Mouse (Mus musculus): Measurements from ENCODE around the gene Il16.
"Not testable (repeated sequence)": the region's sequence is repeated elsewhere in the genome, so short reads cannot be mapped to it uniquely, and the experiment has no call there.

The Il16 gene

DNA sequence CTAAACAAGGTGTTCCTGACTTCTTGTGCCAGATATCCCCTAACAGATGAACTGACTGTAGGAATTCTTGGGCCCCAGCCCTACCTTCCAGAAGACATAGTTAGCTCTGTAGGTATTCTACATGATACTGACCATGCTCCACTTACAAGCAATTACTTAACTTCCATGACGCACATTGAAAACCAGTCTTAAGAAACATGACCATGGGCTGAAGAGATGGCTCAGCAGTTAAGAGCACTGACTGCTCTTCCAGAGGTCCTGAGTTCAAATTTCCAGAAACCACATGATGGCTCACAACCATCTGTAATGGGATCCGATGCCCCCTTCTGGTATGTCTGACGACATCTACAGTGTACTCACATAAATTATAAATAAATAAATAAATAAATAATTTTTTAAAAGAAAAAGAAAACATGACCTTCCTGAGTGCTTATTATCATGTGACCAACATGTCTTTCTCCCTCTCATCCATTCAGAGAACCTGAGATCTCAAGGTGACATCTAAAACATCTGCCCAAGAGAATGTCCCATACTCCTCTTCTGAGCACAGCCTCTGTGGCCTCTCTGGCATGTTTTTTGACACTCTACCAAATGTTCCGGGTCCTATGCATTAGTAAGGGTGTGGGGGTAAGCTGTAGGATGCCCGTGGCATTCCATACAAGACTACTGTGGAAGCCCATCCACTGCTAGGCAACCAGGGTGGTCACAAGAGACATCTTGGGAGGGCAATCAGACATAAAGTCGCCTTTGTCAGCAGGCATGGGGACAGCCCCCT, 9.0 kb downstream of the Il16 start:
- no peak for DNase-seq (ENCODE audit: low spot score in 2 of 2)

DNA sequence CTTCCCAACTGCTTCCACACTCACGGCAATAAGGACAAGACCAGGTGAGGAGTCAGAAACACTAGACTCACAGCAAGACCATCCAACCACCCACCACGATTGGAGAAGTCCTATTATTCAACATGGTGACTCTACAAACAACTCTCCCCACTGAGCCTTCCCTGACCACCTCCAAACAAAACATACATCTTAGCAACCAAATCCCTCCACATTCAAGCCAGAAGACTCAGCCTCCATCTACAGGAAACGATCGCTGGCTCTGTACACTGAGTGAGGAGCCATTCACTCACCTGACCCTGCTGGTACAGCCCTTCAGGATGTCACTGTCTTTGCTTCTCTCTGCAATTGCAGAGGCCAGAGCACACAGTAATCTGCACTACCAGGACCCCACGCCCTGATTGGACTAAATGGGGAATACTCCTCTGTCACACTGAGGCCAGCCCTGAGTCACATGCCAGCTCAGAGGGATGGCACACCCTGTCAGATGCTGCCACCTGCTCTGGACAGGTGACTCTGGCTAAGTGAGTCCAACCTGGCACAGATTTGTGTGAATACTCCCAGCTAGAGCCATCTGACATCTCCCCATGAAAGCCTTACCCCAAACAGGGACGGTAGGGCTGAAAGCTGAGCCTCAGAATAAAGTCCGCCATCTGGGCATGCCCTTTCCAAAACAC, 10.3 kb downstream of the Il16 start:
- no peak for DNase-seq (ENCODE audit: low spot score in 2 of 2)

DNA sequence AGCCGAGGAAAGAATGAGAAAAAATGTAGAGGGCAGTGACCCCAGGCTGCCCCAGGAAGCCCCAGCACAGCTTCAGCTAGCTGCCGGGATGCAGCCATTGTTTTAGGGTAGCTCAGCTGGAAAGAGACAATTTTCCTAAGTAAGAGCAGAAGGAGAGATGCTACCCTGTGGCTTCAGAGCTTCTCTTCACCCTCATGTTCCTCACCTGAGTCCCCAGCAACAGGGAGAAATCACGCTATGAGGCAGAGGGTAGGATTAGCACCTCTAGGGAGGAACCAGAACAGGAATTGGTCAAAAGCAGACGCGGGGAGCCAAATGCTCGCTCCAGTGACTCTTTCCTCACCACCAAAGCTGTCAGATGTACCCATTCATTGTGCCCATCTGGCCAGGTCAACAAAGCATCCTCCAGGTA, 10.8 kb downstream of the Il16 start:
- no peak for DNase-seq (ENCODE audit: low spot score in 2 of 2)

DNA sequence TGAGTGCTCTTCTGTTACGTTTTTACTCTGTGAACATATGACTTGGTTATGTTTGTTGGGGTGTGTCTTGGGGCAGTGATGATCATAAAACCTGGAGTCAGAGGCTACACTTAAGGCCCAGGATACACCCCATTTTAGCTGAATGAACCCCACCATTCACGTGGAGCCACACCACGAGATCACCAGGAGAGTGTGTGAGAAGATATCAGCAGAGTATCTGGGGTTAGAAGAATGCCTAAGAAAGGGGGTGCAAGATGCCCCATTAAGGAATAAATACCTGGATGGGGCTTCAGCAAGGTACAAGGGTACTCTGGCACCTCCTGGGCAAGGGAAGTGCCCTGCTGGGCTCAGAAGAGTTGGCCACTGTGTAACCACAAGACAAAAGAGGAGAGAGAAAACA, 11.3 kb downstream of the Il16 start:
- no peak for DNase-seq (ENCODE audit: low spot score in 2 of 2)

DNA sequence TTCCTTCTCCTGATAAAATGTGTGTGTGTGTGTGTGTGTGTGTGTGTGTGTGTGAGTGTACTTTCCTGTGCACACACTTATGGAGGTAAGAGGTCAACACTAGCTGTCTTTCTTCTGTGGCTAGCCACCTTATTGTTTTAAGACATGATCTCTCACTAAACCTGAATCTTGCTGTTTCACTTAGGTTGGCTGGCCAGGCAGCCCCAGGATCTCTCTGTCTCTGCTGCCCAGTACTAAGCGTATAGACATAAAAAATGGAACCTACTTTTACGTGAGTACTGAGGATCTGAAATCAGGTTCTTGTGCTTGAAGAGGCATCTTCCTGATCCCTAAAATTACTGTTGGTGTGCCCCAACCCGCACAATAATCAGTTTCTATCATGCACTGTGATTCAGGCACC, 12.7 kb downstream of the Il16 start:
- no peak for DNase-seq (ENCODE audit: low spot score in 2 of 2)

DNA sequence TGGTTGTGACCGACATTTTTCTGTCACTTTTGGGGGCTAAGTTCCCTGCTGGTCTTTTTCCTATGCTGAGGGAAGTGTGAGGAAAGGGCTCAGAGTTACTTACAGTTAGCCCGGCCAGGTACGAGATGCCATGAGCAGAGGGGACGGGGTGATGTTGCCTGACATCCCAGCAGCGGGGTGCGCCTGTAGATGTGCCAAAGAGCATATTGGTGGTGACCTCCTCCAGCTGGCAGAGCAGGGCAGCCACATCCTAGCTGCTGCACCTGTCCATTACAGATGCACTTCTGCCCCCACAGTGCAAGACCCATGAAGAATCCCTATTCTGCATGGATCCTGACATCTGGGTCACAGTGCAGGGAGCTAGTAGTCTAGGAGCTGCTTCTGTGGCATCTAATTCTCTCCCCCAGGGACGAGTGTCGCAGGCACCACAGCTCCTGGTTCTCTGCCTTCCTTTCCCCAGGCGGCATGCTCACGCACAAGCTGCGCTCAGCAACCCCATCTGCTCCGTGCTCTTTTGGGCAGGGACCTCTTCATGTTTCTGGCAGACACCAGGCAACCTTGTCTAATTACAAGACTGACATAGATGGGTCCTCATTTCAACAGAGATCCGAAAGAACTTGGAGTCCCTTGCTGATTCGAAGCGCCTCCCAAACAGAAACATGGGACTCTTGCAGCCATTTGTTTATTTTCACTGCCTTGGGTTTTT, 13.4 kb downstream of the Il16 start:
- no peak for DNase-seq (ENCODE audit: low spot score in 2 of 2)

DNA sequence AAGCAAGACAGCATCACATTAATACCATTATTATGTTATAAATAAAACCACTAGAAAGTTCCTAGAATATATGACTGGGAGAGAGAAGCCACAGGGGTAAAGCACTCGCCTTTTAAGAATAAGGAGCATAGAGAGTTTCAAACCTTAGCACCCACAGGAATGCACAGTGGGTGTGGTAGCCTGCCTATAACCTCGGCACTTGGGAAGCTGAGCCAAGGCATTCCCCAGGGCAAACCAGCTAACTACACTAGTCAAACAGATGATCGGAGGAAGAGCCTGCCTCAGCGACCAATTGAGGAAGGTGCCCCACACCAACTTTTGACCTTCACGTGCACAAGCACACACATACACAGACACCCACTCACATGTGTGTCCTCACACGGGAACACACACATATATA, 14.2 kb downstream of the Il16 start:
- no peak for DNase-seq (ENCODE audit: low spot score in 2 of 2)

DNA sequence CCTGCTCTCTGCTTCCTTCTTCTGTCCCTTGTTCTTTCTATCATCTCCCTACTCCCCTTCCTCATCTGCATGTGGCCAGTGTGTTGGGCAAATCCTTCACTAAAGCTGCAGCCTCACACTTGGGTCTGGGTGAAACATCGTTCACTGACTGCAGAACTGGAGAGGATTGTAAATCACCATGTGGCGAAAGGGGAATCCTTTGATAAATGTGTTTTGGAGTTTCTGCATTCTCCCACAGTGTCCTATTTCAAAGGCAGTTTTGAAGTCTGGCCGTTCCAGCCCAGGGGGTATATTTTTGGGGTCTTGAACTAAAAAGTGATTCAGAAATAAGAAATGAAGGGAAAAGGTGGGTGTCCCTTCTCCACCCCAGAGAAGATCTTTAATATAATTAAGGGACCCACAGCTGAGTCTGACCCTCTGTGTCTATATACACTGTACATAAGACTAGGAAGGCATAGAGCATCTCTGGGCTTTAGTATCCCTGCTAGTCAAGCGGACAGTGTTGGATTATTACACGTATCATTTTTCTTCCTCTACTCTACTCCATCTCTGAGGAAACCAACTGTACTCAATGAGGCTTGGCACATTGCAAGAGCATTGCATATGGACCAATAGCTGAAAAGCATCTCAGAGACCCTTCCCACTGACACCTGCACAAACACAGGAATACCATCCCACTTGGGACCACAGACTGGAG, 18.4 kb downstream of the Il16 start:
- no peak for DNase-seq (ENCODE audit: low spot score in 2 of 2)

DNA sequence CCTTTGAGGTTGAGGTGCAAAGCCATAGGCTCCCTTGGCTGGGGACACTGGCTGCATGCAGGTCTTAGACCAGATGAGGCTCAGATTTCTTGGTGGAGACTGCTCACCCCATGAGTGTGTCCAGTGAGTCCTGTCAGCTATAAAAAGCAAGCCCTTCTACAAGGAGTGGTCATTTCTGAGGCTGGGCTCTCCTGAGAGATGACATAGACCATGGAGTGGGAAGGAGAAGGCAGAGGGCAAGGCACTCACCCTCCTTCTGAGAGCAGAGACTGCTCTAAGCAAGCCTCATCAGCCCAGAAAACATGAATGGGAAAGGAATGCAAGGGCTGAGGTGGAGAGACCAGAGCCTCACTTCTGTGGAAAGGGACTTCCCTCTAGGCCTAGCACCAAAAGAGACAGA, 19.7 kb downstream of the Il16 start:
- DNase-seq (ENCODE audit: low spot score in 2 of 2), result no peak

DNA sequence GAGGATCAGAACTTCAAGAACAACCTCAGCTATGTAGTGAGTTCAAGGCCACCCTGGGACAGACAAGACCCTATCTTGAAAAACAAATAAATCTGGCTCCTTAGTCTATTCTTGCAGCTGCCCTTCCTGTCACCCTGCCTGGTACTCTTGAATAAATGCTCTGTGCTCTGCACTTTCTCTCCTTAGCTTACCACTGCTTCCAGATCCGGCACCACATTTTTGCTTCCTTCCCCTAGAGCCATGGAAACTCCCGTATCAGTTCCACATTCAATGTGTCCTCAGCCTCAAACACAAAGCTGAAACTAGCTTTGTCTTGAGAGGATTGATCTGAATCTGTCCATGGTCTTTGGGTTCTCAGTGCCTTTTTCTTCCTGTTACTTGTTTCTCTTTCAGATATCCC, 21.0 kb downstream of the Il16 start:
- no peak for DNase-seq (ENCODE audit: low spot score in 2 of 2)

DNA sequence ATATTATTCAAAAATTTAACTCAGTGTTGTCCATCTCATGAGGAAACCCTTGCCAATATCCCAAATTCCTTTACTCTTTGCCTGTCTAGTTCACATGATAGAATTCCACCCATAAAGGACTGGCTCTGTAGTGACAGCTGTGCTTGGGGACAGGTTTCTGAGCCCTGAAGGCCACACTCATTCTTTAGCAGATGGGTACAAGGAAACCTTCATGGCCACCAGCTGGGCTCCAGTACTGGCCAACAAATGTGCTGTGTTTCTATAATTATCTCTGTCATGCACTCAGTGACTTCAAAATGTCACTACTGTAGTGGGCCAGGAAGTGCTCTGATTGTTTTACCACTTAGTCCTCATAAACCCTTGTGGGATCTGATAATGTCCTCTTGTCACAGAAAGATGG, 21.6 kb downstream of the Il16 start:
- no peak for DNase-seq (ENCODE audit: low spot score in 2 of 2)

DNA sequence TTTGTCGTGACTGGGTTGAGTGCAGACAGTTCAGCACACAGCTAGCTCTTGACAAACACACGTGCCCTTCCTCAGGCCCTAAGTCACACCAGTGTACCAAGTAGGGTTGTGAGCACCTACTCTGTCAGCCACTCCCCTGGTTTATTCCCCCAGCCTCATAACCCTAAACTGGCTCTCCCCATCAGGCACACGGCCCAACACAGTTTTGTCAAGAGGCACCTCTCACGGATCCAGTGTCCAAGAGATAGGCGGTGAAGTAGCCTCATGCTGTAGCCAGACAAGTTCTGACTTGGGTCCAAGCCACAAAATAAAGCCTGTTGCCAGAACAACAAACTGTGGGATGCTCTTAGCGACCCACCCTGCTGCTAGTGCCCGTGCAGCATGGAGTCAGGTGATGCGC, 22.3 kb downstream of the Il16 start:
- no peak for DNase-seq (ENCODE audit: low spot score in 2 of 2)

DNA sequence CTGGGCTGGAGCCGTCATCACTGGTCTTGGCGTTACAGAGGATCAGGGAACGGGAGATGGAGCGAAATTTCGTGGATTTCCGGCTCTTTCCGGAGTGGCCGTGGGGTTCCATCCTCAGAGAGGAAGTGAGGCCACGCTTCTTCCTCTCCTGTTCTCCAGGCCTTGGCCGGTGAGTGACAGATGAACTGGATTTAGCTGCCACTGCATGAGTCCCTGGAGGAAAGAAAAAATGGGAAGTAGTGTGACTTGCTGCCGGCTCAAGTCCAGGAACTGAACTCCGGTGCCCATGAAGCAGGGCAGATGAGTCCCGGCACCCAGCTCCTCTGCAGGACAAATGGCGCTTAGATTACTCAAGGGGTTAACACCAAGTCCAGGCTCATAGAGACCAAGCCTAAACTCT, 23.0 kb downstream of the Il16 start:
- no peak for DNase-seq (ENCODE audit: low spot score in 2 of 2)

DNA sequence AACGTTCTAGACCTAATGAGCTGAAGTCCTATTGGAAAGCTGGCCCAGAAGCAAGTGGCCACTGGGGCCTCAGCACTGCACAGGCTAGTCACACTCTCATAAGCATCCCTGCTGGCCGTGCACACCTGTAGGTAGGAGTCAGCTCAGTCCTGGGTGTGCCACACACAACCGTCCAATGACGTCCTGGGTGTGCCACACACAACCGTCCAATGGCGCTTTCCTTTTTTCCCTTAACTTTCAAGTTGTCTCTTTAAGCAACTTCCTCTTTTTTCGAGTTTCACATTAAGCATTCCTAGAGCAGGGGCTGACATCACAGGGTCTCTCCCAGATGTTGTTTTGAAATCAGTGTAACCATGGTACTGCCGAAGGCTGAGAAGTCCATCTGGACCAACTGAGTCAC, 25.3 kb downstream of the Il16 start:
- DNase-seq (ENCODE audit: low spot score in 2 of 2), result no peak

DNA sequence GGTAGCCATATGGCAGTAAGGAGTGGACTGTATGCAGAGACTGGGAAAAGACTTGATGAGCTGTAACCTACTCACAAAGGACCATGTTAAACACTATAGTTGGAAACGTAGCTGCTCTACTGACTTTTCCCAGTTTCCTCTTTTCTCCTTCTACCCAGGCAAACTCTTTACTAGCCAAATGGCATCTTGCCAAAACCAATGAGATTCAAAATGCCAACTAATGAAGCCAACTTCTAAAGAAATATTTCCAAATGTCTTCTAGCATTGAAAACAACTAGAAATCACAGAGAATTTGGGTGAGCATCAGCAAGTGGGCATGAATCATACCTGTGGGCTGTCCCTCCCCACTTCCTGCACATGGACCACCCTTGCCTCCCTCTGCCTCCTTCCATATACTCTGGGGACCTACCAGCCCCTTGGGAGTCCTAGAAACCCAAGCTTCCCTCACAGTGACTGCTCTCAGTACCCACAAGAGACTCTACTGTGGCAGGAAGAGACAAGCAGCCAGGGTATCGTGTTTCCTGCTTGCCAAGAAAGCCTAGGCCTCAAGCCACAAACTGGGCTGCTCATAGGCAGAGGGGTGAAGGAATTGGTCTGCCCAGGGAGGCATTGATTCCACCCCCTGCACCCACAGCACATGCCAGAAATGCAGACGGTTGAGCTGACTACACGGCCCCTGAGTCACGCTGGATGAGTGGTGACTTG, 28.4 kb downstream of the Il16 start:
- DNase-seq (ENCODE audit: low spot score in 2 of 2), result no peak

DNA sequence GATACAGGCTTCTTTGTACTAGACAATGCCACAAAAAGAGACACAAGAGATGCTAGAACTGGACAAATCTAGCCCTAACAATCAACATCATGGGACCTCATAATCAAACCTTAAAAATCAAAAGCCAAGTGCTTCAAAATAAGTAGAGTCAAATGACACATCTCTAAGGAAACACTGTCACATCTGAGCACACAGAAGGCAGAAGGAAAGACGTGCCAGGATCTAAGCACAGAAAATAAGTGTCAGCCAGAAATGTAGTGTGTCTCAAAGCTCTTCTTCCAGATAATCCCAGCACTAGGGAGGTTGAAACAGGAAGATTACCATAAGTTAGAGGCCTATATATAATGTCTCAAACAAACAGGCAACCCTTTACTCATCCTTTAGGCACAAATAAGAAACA, 31.9 kb downstream of the Il16 start:
- DNase-seq (ENCODE audit: low spot score in 2 of 2), result no peak

DNA sequence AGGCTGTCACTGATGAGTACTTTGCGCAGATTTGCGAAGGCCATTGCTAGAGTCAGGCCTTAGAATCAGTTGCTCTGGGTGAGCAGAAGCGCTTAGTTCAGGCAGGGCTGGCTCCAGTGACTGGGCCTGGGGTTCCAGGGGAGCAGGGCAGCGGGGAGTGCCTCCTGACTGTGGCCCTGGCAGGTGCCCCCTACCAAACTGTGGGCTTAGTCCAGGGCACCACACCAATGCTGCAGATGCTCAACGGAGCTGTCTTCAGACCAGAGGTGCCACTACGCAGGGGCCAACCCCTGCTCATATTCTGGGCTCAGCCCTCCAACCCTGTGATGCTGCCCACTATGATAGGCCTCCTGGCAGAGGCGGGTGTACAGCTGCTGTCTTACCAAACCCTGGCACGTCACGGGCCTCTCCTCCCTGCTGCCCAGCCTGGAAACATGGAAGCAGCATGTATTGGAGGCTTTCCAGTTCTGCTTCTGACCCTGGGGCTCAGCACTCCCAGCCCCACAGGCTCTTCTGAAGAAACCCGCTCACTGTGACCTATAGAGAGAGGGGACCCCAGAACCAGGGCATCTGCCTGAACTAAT, 33.8 kb downstream of the Il16 start:
- not testable (repeated sequence) for DNase-seq (ENCODE audit: low spot score in 2 of 2)

DNA sequence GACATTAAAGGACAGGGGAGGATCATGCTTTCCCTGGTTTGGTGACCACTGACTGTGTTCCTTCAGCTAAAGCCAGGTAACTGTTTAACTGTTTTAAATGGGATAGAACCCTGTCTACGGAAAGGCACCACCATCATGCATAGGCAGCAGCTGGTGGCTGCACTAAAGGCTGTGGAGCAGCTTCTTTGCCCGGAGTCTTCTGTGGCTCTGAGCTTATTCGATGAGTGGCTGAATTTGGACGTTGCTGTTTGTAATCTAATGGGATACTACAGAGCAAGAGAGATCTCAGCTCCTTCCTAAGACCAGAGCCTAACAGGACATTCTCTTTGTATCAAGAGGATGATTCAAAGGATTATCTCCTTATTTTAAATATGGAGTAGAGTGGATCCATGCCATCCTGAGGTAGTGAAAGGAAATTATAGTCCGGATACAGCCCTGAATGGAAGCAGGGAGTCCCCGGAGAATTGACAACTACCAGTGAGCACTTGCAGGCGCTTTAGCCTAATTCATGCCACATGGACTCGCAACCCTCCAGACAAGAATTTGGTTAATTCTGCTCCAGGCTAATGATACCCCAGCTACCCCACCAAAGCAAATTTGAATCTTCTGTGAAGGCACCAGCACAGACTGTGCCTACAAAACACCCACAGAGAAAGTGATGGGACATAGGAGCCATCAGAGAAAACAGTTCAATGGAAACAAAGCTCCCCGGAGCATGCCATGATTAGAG, 42.3 kb downstream of the Il16 start:
- no peak for DNase-seq (ENCODE audit: low spot score in 2 of 2)

DNA sequence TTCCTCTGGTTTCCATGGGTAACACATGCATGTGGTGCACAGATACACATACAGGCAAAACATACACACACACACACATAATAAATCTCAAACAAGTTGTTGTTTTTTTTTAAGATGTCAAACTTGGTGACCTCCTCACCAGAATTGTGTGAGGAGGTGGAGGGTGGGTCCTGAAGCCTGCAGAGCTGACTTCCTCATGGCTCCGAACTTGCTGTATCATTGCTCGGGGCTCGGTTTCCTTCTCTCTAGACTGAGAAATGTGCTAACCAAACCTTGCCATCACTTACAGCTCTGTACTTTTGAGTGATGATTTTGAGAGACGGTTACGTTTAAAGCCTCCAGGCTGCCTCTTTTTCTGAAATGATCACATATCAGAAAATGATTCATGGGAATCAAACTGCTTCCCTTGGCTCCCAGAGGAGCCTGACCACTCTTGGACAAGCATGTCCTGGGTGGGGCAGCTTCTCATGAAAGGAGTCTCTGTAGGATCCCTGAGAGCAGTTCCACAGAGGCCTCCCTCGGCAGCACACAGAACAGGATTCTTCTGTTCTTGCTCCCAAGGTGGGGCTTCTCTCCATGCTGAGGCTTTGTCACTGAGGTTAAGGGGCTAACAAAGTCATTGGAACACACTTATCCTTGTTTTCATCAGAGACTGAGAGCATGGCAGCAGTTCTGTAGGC, 46.3 kb downstream of the Il16 start:
- DNase-seq (ENCODE audit: low spot score in 2 of 2), result no peak
